Mouse (Mus musculus): Measurements from ENCODE around the gene Pdzd7. TPM values are rescaled to one million over a fixed set of nuclear protein-coding genes. Genes with fewer than 3 reads are reported as not detected.

Pdzd7 gene
- total and polyA plus RNA-seq, 2 experiments, result 0.06 TPM; not detected in 1

- H3K79me2 ChIP-seq (ENCODE audit: control insufficient read depth, insufficient read depth, low read length), result no peaks in the 10 kb centered on the region
- peak within 1 kb of the TSS; percentile 82 for H3K4me3 ChIP-seq (ENCODE audit: insufficient read depth, low read depth, low read length)
- WGBS, result 7% methylated on average over 16 of the region's 16 CpGs
- H3K9ac ChIP-seq (ENCODE audit: low read depth, low read length), result peak within 1 kb of the TSS; percentile 91
- TF ChIP-seq POLR2A (IDR thresholded peaks at IDR 0.05; ENCODE audit: extremely low read depth, insufficient read depth, low read length) (0 out of 2 replicates have a peak, but pooled peaks have one; percentile 37), CTCF (IDR thresholded peaks at IDR 0.05; ENCODE audit: low read depth, low read length) (no peak)
- peaks cover 14% of the 10 kb centered on the region for H3K36me3 ChIP-seq (ENCODE audit: control insufficient read depth, insufficient read depth, low read length)
- H3K4me1 ChIP-seq (ENCODE audit: control insufficient read depth, insufficient read depth, low read length), result peaks cover 15% of the 10 kb centered on the region
- peak within 1 kb of the TSS; percentile 78 for H3K27ac ChIP-seq (replicated peaks; ENCODE audit: insufficient read depth, low read depth, low read length)
- H3K27me3 ChIP-seq (ENCODE audit: control insufficient read depth, insufficient read depth, low read length), result no peaks in the 10 kb centered on the region
- DNase-seq (ENCODE audit: extremely low read depth, low read depth, low spot score), result peak; percentile 75
Observed at GRCm38 (mm10) chr19:45005444-45005843, 40.1 kb downstream of the Pdzd7 start, which contains the start of gene Twnk. Gene Twnk (plus strand): TSS chr19:45005663.

GRCm38 (mm10) chr19:45003740-45004516, 41.6 kb downstream of the Pdzd7 start:
- Histone ChIP-seq H3K4me3 (ENCODE audit: insufficient read depth, low read depth, low read length) (no peak overlapping the region), H3K4me1 (ENCODE audit: control insufficient read depth, insufficient read depth, low read length) (peaks cover 15% of the 10 kb centered on the region), H3K9ac (ENCODE audit: low read depth, low read length) (no peak overlapping the region), H3K79me2 (ENCODE audit: control insufficient read depth, insufficient read depth, low read length) (no peaks in the 10 kb centered on the region), H3K27ac (replicated peaks; ENCODE audit: insufficient read depth, low read depth, low read length) (no peak overlapping the region), H3K27me3 (ENCODE audit: control insufficient read depth, insufficient read depth, low read length) (no peaks in the 10 kb centered on the region), H3K36me3 (ENCODE audit: control insufficient read depth, insufficient read depth, low read length) (peaks cover 16% of the 10 kb centered on the region; the same call in 1 of the 2 replicates)
- 80% methylated on average over 7 of the region's 7 CpGs for WGBS
- peak; percentile 24 for DNase-seq (ENCODE audit: extremely low read depth, low read depth, low spot score)
- TF ChIP-seq CTCF (IDR thresholded peaks at IDR 0.05; ENCODE audit: low read depth, low read length) (no peak), POLR2A (IDR thresholded peaks at IDR 0.05; ENCODE audit: extremely low read depth, insufficient read depth, low read length) (no peak)

GRCm38 (mm10) chr19:45002301-45002700, 43.2 kb downstream of the Pdzd7 start:
- Histone ChIP-seq H3K4me1 (ENCODE audit: control insufficient read depth, insufficient read depth, low read length) (peaks cover 10% of the 10 kb centered on the region), H3K27me3 (ENCODE audit: control insufficient read depth, insufficient read depth, low read length) (no peaks in the 10 kb centered on the region), H3K36me3 (ENCODE audit: control insufficient read depth, insufficient read depth, low read length) (peaks cover 24% of the 10 kb centered on the region), H3K9ac (ENCODE audit: low read depth, low read length) (no peak overlapping the region), H3K4me3 (ENCODE audit: insufficient read depth, low read depth, low read length) (no peak overlapping the region), H3K79me2 (ENCODE audit: control insufficient read depth, insufficient read depth, low read length) (no peaks in the 10 kb centered on the region), H3K27ac (replicated peaks; ENCODE audit: insufficient read depth, low read depth, low read length) (no peak overlapping the region)
- DNase-seq (ENCODE audit: extremely low read depth, low read depth, low spot score), result no peak
- TF ChIP-seq POLR2A (IDR thresholded peaks at IDR 0.05; ENCODE audit: extremely low read depth, insufficient read depth, low read length) (no peak), CTCF (IDR thresholded peaks at IDR 0.05; ENCODE audit: low read depth, low read length) (no peak; the same call in 1 of the 2 replicates)
- 62% methylated on average over 3 of the region's 3 CpGs for WGBS

- H3K36me3 ChIP-seq (ENCODE audit: control insufficient read depth, insufficient read depth, low read length), result peaks cover 36% of the 10 kb centered on the region
- TF ChIP-seq POLR2A (IDR thresholded peaks at IDR 0.05; ENCODE audit: extremely low read depth, insufficient read depth, low read length), result no peak
- no peak for TF ChIP-seq CTCF (IDR thresholded peaks at IDR 0.05; ENCODE audit: low read depth, low read length)
- no peaks in the 10 kb centered on the region for H3K27me3 ChIP-seq (ENCODE audit: control insufficient read depth, insufficient read depth, low read length)
- H3K79me2 ChIP-seq (ENCODE audit: control insufficient read depth, insufficient read depth, low read length), result no peaks in the 10 kb centered on the region
- H3K4me1 ChIP-seq (ENCODE audit: control insufficient read depth, insufficient read depth, low read length), result peaks cover 2% of the 10 kb centered on the region
- DNase-seq (ENCODE audit: extremely low read depth, low read depth, low spot score), result no peak
- WGBS, result 83% methylated on average over 8 of the region's 8 CpGs
- H3K9ac ChIP-seq (ENCODE audit: low read depth, low read length), result no peak overlapping the region
- H3K4me3 ChIP-seq (ENCODE audit: insufficient read depth, low read depth, low read length), result no peak overlapping the region
- H3K27ac ChIP-seq (replicated peaks; ENCODE audit: insufficient read depth, low read depth, low read length), result no peak overlapping the region
Observed at GRCm38 (mm10) chr19:44999647-45000046, 45.9 kb downstream of the Pdzd7 start.

GRCm38 (mm10) chr19:44997786-44998185, 47.7 kb downstream of the Pdzd7 start:
- DNase-seq (ENCODE audit: extremely low read depth, low read depth, low spot score), result no peak
- H3K36me3 ChIP-seq (ENCODE audit: control insufficient read depth, insufficient read depth, low read length), result peaks cover 45% of the 10 kb centered on the region
- no peaks in the 10 kb centered on the region for H3K27me3 ChIP-seq (ENCODE audit: control insufficient read depth, insufficient read depth, low read length)
- peaks cover 4% of the 10 kb centered on the region for H3K4me1 ChIP-seq (ENCODE audit: control insufficient read depth, insufficient read depth, low read length)
- WGBS, result 85% methylated on average over 11 of the region's 11 CpGs
- H3K4me3 ChIP-seq (ENCODE audit: insufficient read depth, low read depth, low read length), result no peak overlapping the region
- H3K27ac ChIP-seq (replicated peaks; ENCODE audit: insufficient read depth, low read depth, low read length), result no peak overlapping the region
- H3K79me2 ChIP-seq (ENCODE audit: control insufficient read depth, insufficient read depth, low read length), result no peaks in the 10 kb centered on the region
- TF ChIP-seq POLR2A (IDR thresholded peaks at IDR 0.05; ENCODE audit: extremely low read depth, insufficient read depth, low read length), result no peak
- H3K9ac ChIP-seq (ENCODE audit: low read depth, low read length), result no peak overlapping the region

- TF ChIP-seq POLR2A (IDR thresholded peaks at IDR 0.05; ENCODE audit: extremely low read depth, insufficient read depth, low read length), result no peak
- TF ChIP-seq CTCF (IDR thresholded peaks at IDR 0.05; ENCODE audit: low read depth, low read length), result no peak
- WGBS, result 56% methylated on average over 7 of the region's 7 CpGs
- Histone ChIP-seq H3K79me2 (ENCODE audit: control insufficient read depth, insufficient read depth, low read length) (peaks cover 3% of the 10 kb centered on the region; the same call in 1 of the 2 replicates), H3K36me3 (ENCODE audit: control insufficient read depth, insufficient read depth, low read length) (peaks cover 26% of the 10 kb centered on the region), H3K4me1 (ENCODE audit: control insufficient read depth, insufficient read depth, low read length) (peaks cover 22% of the 10 kb centered on the region), H3K4me3 (ENCODE audit: insufficient read depth, low read depth, low read length) (no peak overlapping the region), H3K27me3 (ENCODE audit: control insufficient read depth, insufficient read depth, low read length) (no peaks in the 10 kb centered on the region), H3K9ac (ENCODE audit: low read depth, low read length) (no peak overlapping the region), H3K27ac (replicated peaks; ENCODE audit: insufficient read depth, low read depth, low read length) (peak overlapping the region; percentile 99)
- DNase-seq (ENCODE audit: extremely low read depth, low read depth, low spot score), result no peak
Observed at GRCm38 (mm10) chr19:44992712-44993111, 52.8 kb downstream of the Pdzd7 start.
